Mouse (Mus musculus): ENCODE measurements around the gene Neo1. TPM values are rescaled to one million over a fixed set of nuclear protein-coding genes. Genes with fewer than 3 reads are reported as not detected.

Gene Neo1
- polyA plus RNA-seq, 1 experiment = 21.6 TPM

DNA sequence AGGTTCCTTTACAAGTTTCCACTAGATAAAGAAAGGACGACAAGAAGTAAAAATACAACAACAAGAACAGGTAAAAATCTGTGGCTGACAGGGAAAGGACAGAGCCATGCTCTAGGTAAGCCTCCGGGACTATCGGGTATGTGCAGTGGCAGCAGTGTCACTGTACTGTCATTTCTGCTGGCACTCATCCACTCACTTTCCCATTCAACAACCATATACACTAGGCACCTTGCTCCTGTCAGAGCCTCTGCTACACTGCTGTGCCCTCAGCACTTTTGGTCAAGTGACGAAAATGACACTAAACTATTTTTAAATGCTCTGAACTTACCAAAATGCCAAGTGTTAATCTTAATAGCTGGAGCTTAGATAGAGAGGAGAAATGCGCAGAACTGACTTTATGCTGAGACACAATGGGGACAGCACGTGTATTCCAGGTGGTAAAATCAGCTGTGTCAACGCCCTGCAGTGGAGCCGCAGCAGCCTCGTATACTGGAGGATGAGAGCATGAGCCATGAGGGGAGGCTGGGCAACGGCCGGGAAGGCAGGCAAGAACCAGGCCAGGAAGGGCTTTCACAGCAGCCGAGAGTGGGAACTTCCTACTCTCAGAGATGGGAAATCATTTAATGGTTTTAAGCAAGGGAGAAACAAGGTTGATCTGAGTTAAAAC is 146.3 kb downstream of the Neo1 start:
- DNase-seq = no peak
- no peak for TF ChIP-seq POLR2A (IDR thresholded peaks at IDR 0.05; ENCODE audit: low read depth, low read length)
- no peak for TF ChIP-seq CTCF (conservative IDR thresholded peaks at IDR 0.05; ENCODE audit: insufficient read depth, insufficient read length, low read depth, low read length)
- H3K4me1 ChIP-seq (ENCODE audit: control insufficient read depth, insufficient read depth, low read length) = no peaks in the 10 kb centered on the region
- H3K27me3 ChIP-seq (replicated peaks; ENCODE audit: control insufficient read depth, insufficient read depth, low read length) = no peaks in the 10 kb centered on the region
- 89% methylated on average over 12 of the region's 12 CpGs for WGBS
- H3K4me3 ChIP-seq (ENCODE audit: insufficient read depth, low read depth, low read length) = no peak overlapping the region
- no peak overlapping the region for H3K27ac ChIP-seq (ENCODE audit: insufficient read depth, low read depth, low read length)
- H3K36me3 ChIP-seq (ENCODE audit: control insufficient read depth, insufficient read depth, low read length) = peaks cover 4% of the 10 kb centered on the region; the same call in 1 of the 2 replicates

DNA sequence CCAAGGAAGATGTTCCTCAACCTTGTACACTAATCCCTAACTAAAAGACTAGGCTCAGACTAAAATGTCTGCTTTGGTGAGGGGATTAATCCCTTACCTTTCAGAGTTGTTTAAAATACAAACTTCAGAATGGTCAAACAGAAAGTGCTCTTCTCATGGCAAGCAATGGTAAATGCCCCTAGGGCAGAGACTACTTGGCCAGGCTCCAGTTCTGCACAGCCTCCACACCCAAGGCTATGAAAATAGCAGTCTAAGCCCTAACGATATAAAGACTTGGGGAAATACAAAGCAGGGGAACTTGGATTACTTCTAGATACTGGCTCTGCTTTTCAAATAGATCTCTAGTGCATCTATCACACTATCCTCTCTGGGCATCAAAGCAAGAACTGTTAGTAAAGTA is 153.6 kb downstream of the Neo1 start:
- 16% methylated on average over 1 of the region's 1 CpGs for WGBS
- H3K27ac ChIP-seq (ENCODE audit: insufficient read depth, low read depth, low read length) = no peak overlapping the region
- H3K4me3 ChIP-seq (ENCODE audit: insufficient read depth, low read depth, low read length) = no peak overlapping the region
- DNase-seq = peak; percentile 52
- no peaks in the 10 kb centered on the region for H3K27me3 ChIP-seq (replicated peaks; ENCODE audit: control insufficient read depth, insufficient read depth, low read length)
- no peak for TF ChIP-seq CTCF (conservative IDR thresholded peaks at IDR 0.05; ENCODE audit: insufficient read depth, insufficient read length, low read depth, low read length)
- no peak for TF ChIP-seq POLR2A (IDR thresholded peaks at IDR 0.05; ENCODE audit: low read depth, low read length)
- H3K36me3 ChIP-seq (ENCODE audit: control insufficient read depth, insufficient read depth, low read length) = no peaks in the 10 kb centered on the region; the same call in 1 of the 2 replicates
- no peaks in the 10 kb centered on the region for H3K4me1 ChIP-seq (ENCODE audit: control insufficient read depth, insufficient read depth, low read length)

- Histone ChIP-seq H3K27me3 (replicated peaks; ENCODE audit: control insufficient read depth, insufficient read depth, low read length) (no peaks in the 10 kb centered on the region), H3K27ac (ENCODE audit: insufficient read depth, low read depth, low read length) (no peak overlapping the region), H3K4me3 (ENCODE audit: insufficient read depth, low read depth, low read length) (no peak overlapping the region), H3K36me3 (ENCODE audit: control insufficient read depth, insufficient read depth, low read length) (no peaks in the 10 kb centered on the region; the same call in 1 of the 2 replicates), H3K4me1 (ENCODE audit: control insufficient read depth, insufficient read depth, low read length) (no peaks in the 10 kb centered on the region)
- DNase-seq = no peak
- WGBS = 93% methylated on average over 1 of the region's 1 CpGs
- no peak for TF ChIP-seq CTCF (conservative IDR thresholded peaks at IDR 0.05; ENCODE audit: insufficient read depth, insufficient read length, low read depth, low read length)
- TF ChIP-seq POLR2A (IDR thresholded peaks at IDR 0.05; ENCODE audit: low read depth, low read length) = no peak
These were observed 156.4 kb downstream of the Neo1 start for GRCm38 (mm10) chr9:58879836-58880235.

DNA sequence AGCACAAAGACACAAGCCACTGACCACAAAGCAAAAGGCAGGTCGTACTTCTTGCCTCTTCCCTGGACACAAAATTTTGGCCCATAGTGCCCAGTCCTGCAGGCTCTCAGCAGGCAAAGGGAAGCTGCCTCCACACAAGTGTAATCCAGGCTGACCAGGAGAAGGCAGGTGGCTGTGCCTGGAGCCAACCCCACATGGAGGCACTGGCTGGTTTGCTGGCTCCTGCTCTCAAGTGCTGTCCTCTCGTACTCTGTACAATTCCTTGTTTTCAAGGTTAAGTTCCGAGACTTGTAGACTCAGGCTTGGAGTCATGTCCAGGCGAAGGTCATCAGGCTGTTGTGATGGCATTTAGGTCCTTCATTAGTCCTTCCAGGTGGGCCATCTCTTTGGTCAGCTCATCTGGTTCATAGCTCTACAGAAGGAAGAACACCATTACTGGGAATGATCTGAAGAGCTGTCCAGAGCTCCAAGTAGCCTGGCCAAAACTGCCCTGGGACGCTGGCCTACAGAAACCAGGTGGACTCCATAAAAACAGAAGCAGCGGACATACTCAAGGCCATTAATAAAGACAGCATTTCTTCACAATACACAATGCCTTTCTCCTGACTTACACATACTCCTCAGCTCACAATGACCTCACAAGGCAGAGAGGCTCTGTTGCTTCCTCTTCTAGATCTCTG is 159.2 kb downstream of the Neo1 start:
- TF ChIP-seq POLR2A (IDR thresholded peaks at IDR 0.05; ENCODE audit: low read depth, low read length) (no peak), CTCF (conservative IDR thresholded peaks at IDR 0.05; ENCODE audit: insufficient read depth, insufficient read length, low read depth, low read length) (no peak)
- no peaks in the 10 kb centered on the region for H3K27me3 ChIP-seq (replicated peaks; ENCODE audit: control insufficient read depth, insufficient read depth, low read length)
- no peak for DNase-seq
- no peak overlapping the region for H3K4me3 ChIP-seq (ENCODE audit: insufficient read depth, low read depth, low read length)
- H3K36me3 ChIP-seq (ENCODE audit: control insufficient read depth, insufficient read depth, low read length) = no peaks in the 10 kb centered on the region; the same call in 1 of the 2 replicates
- WGBS = 90% methylated on average over 6 of the region's 6 CpGs
- no peaks in the 10 kb centered on the region for H3K4me1 ChIP-seq (ENCODE audit: control insufficient read depth, insufficient read depth, low read length)
- no peak overlapping the region for H3K27ac ChIP-seq (ENCODE audit: insufficient read depth, low read depth, low read length)

GRCm38 (mm10) chr9:58875439-58875838 is 160.8 kb downstream of the Neo1 start:
- no peak overlapping the region for H3K4me3 ChIP-seq (ENCODE audit: insufficient read depth, low read depth, low read length)
- DNase-seq = no peak
- H3K27me3 ChIP-seq (replicated peaks; ENCODE audit: control insufficient read depth, insufficient read depth, low read length) = no peaks in the 10 kb centered on the region
- H3K4me1 ChIP-seq (ENCODE audit: control insufficient read depth, insufficient read depth, low read length) = no peaks in the 10 kb centered on the region
- 93% methylated on average over 6 of the region's 6 CpGs for WGBS
- no peak for TF ChIP-seq CTCF (conservative IDR thresholded peaks at IDR 0.05; ENCODE audit: insufficient read depth, insufficient read length, low read depth, low read length)
- TF ChIP-seq POLR2A (IDR thresholded peaks at IDR 0.05; ENCODE audit: low read depth, low read length) = no peak
- no peaks in the 10 kb centered on the region; the same call in 1 of the 2 replicates for H3K36me3 ChIP-seq (ENCODE audit: control insufficient read depth, insufficient read depth, low read length)
- no peak overlapping the region for H3K27ac ChIP-seq (ENCODE audit: insufficient read depth, low read depth, low read length)

- H3K4me1 ChIP-seq (ENCODE audit: control insufficient read depth, insufficient read depth, low read length) = no peaks in the 10 kb centered on the region
- WGBS = 84% methylated on average over 4 of the region's 4 CpGs
- TF ChIP-seq POLR2A (IDR thresholded peaks at IDR 0.05; ENCODE audit: low read depth, low read length) = no peak
- H3K36me3 ChIP-seq (ENCODE audit: control insufficient read depth, insufficient read depth, low read length) = no peaks in the 10 kb centered on the region
- no peaks in the 10 kb centered on the region for H3K27me3 ChIP-seq (replicated peaks; ENCODE audit: control insufficient read depth, insufficient read depth, low read length)
- no peak overlapping the region for H3K4me3 ChIP-seq (ENCODE audit: insufficient read depth, low read depth, low read length)
- DNase-seq = no peak
- no peak overlapping the region for H3K27ac ChIP-seq (ENCODE audit: insufficient read depth, low read depth, low read length)
These were observed 161.9 kb downstream of the Neo1 start for GRCm38 (mm10) chr9:58874354-58874753.

GRCm38 (mm10) chr9:58873541-58874324 is 162.5 kb downstream of the Neo1 start:
- no peaks in the 10 kb centered on the region for H3K27me3 ChIP-seq (replicated peaks; ENCODE audit: control insufficient read depth, insufficient read depth, low read length)
- 47% methylated on average over 10 of the region's 10 CpGs for WGBS

More at GRCm38 (mm10) chr9:58873541-58874324, 162.5 kb downstream of the Neo1 start:
- Histone ChIP-seq H3K4me1 (ENCODE audit: control insufficient read depth, insufficient read depth, low read length) (no peaks in the 10 kb centered on the region), H3K27ac (ENCODE audit: insufficient read depth, low read depth, low read length) (no peak overlapping the region), H3K4me3 (ENCODE audit: insufficient read depth, low read depth, low read length) (no peak overlapping the region), H3K36me3 (ENCODE audit: control insufficient read depth, insufficient read depth, low read length) (no peaks in the 10 kb centered on the region)
- TF ChIP-seq CTCF (conservative IDR thresholded peaks at IDR 0.05; ENCODE audit: insufficient read depth, insufficient read length, low read depth, low read length) (peak; percentile 93), POLR2A (IDR thresholded peaks at IDR 0.05; ENCODE audit: low read depth, low read length) (no peak)
- peak; percentile 56 for DNase-seq
